Mouse (Mus musculus) stomach, postnatal 0 days (tissue): Measurements from ENCODE around the gene Mtch2. TPM values are rescaled to one million over a fixed set of nuclear protein-coding genes. Genes with fewer than 3 reads are reported as not detected.
A peak's percentile ranks its signal among the peaks of the same experiment; 100 is the strongest.

Source experiments
- ATAC-seq: fragments of 200-750 bp; cut with Nextera tagmentation; 2 replicates; pipeline ENCODE4 v1.8.0; 2017; ENCODE audit not compliant: low FRiP score, low TSS enrichment
- DNase-seq: peaks from one replicate; pipeline ENCODE4 v3.0.0-alpha.2; 2016; ENCODE audit warnings: low spot score
- H3K27ac ChIP-seq: fragments of 300-500 bp; sonication (generic); replicated peaks from 2 replicates; pipeline ENCODE4 v1.5.1; 2014; ENCODE audit warnings: mild to moderate bottlenecking, control low read depth
- H3K27me3 ChIP-seq: fragments of 300-500 bp; sonication (generic); 2 replicates; pipeline ENCODE4 v1.6.1; 2014; ENCODE audit warnings: low read length; ENCODE audit not compliant: control insufficient read depth, insufficient read depth
- H3K36me3 ChIP-seq: fragments of 300-500 bp; sonication (generic); 2 replicates; pipeline ENCODE4 v1.6.1; 2014; ENCODE audit warnings: low read length, mixed read lengths; ENCODE audit not compliant: control insufficient read depth, insufficient read depth
- H3K4me1 ChIP-seq: fragments of 300-500 bp; sonication (generic); replicated peaks from 2 replicates; pipeline ENCODE4 v1.6.1; 2014; ENCODE audit warnings: antibody characterized with exemption; ENCODE audit not compliant: control insufficient read depth, insufficient read depth
- H3K4me2 ChIP-seq: fragments of 300-500 bp; sonication (generic); replicated peaks from 2 replicates; pipeline ENCODE4 v1.6.1; 2014; ENCODE audit warnings: low read depth, mild to moderate bottlenecking, control low read depth, moderate library complexity
- H3K4me3 ChIP-seq: fragments of 300-500 bp; sonication (generic); 2 replicates; pipeline ENCODE4 v1.5.1; 2014; ENCODE audit warnings: low read depth, low read length, control low read depth
- H3K9ac ChIP-seq: fragments of 300-500 bp; sonication (generic); 2 replicates; pipeline ENCODE4 v1.6.1; 2014; ENCODE audit warnings: mild to moderate bottlenecking, low read length, control low read depth, mixed read lengths
- H3K9me3 ChIP-seq: fragments of 300-500 bp; sonication (generic); 2 replicates; pipeline ENCODE4 v1.6.1; 2016; ENCODE audit warnings: low read length; ENCODE audit not compliant: control insufficient read depth
- CTCF ChIP-seq: IDR thresholded peaks from 2 replicates; pipeline ENCODE4 v1.5.1; 2016; ENCODE audit warnings: antibody characterized with exemption, low read depth, mild to moderate bottlenecking, moderate library complexity
- EP300 ChIP-seq: optimal IDR thresholded peaks from 2 replicates; pipeline ENCODE3; 2016; ENCODE audit warnings: antibody characterized with exemption
- WGBS: fragments of 180-500 bp; shearing (Covaris S2); extraction: QIAGEN DNeasy Blood & Tissue Kit; methylation state at CpG from one replicate; pipeline ENCODE4 v1.1.7; 2014; 5-methylcytosine and 5-hydroxymethylcytosine counted together
- polyA plus RNA-seq: library from polyadenylated mRNA; unstranded; fragments of >200 nt; fragmentation: Nextera tagmentation; extraction: Ambion mirVana; gene quantifications from 2 replicates; pipeline ENCODE4 v1.2.1, GENCODE M21; 2015

The Mtch2 gene
- polyA plus RNA-seq, 1 experiment from 2014 or later = 151 TPM

DNA sequence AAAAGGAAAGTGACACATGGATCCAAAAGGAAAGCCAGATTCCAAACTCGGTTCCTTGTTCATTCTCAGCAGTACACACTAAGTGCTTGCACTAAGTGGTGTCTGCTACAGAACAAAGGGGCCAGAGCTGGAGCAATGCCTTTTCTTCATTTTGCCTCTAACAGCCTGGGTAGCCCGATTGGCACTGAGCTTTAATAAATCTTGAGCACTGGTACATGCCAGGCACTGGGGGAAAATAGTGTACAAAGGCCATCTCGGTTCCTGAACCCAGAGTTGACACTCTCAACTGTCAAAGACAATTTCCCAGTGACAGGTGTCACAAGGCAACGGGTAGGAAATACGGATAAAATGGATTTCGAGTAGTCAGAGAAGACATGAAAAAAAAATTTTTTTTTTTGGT is 784 bp upstream of the Mtch2 start:
- Histone ChIP-seq H3K9ac (no peak overlapping the region; the same call in 1 of the 2 replicates), H3K27me3 (no peaks in the 10 kb centered on the region), H3K4me1 (0 out of 2 replicates have a peak, but pooled peaks cover 4% of the 10 kb centered on the region), H3K9me3 (no peaks in the 10 kb centered on the region), H3K36me3 (peaks cover 9% of the 10 kb centered on the region), H3K27ac (peak overlapping the region; percentile 70; the same call in 1 of the 2 replicates), H3K4me3 (peak overlapping the region; percentile 96), H3K4me2 (peak overlapping the region; percentile 61)
- no peak for DNase-seq
- ATAC-seq = no peak
- TF ChIP-seq EP300 (no peak), CTCF (no peak)
- 52% methylated on average over 6 of the region's 6 CpGs for WGBS

DNA sequence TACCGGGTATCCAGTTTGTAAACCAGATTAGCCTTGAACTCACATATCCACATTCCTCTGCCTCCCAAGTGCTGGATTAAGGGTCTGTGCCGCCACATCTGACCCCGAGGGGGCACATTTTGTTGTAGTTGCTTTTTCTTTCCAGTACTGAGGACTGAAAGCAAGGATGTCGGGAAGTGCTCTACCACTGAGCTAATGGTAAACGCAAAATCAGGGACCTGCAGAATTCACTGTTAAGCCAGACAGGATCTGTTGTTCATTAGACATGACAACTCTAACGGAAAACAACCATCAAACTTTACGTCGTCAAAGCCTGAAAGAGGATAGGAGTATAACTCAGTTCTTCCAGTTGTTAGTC is 379 bp upstream of the Mtch2 start:
- DNase-seq = no peak
- no peaks in the 10 kb centered on the region for H3K9me3 ChIP-seq
- H3K9ac ChIP-seq = peak overlapping the region; percentile 51; the same call in 1 of the 2 replicates
- peak overlapping the region; percentile 96 for H3K4me3 ChIP-seq
- peak; percentile 47 for ATAC-seq
- TF ChIP-seq CTCF (peak; percentile 25; the same call in 1 of the 2 replicates), EP300 (no peak)
- peak overlapping the region; percentile 70 for H3K27ac ChIP-seq
- H3K4me1 ChIP-seq = 0 out of 2 replicates have a peak, but pooled peaks cover 4% of the 10 kb centered on the region
- WGBS = under 1% methylated on average over 8 of the region's 8 CpGs
- no peaks in the 10 kb centered on the region for H3K27me3 ChIP-seq
- H3K4me2 ChIP-seq = peak overlapping the region; percentile 61
- peaks cover 13% of the 10 kb centered on the region for H3K36me3 ChIP-seq

DNA sequence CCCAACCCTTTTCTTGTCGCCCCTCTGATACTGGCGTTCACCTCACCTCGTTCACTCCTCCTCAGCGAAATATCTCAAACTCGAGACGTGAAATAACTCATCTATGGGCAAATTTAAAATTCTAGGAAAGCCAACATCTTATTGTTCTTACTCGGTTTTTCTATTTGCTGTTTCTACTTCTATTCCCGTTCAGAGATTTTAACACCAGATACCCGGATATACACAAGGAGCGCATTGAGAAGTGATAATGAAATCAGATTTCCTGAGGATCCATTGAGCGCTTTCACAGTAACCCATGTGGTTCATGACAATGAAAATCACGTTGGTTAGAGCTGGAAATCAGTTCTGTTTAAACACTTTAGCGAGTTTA is 711 bp downstream of the Mtch2 start:
- no peak for DNase-seq
- under 1% methylated on average over 13 of the region's 13 CpGs for WGBS
- H3K27ac ChIP-seq = peak overlapping the region; percentile 94
- peak overlapping the region; percentile 96 for H3K4me3 ChIP-seq
- no peak for TF ChIP-seq CTCF
- no peak for TF ChIP-seq EP300
- H3K9ac ChIP-seq = peak overlapping the region; percentile 95
- H3K27me3 ChIP-seq = no peaks in the 10 kb centered on the region
- 0 out of 2 replicates have a peak, but pooled peaks cover 4% of the 10 kb centered on the region for H3K4me1 ChIP-seq
- no peaks in the 10 kb centered on the region for H3K9me3 ChIP-seq
- ATAC-seq = no peak
- H3K36me3 ChIP-seq = peaks cover 15% of the 10 kb centered on the region
- peak overlapping the region; percentile 61 for H3K4me2 ChIP-seq

DNA sequence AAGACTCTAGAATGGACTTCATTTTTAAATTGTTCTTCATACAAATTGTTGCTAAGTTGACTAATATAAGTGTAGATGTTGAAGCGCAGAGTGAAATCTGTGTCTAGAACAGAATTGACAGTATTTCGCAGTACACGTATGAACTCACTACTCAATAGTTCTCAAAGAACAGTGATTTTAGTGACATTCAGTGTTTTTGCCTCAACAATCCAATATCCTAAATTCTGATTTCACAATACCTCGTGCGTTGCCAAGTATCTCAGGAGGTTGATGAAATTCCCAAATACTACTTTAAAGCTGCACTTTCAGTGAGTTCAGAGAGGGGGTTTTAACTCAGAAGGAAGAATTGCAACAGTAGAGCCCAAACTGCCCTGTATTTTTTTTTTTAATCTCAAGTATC is 1.4 kb downstream of the Mtch2 start:
- DNase-seq = no peak
- WGBS = 81% methylated on average over 5 of the region's 5 CpGs

DNA sequence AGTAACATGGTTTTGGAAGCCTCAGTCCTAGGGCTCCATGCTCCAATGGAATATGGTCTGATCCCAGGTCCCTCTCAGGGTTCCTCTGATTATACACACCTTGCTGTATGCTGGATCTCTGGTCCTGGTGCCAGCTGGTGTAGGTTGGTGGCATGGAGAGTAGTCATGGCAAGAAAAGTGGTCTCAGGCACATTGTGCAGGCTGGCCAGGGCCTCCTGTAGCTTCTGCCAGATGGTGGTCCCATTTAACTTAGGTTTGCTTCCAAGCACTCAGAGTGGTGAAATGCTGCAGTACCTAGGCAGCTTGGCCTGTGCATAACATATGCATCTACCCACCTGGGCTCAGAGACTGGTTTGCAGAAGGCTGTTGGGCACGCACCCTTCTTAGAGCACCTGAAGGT is 3.4 kb downstream of the Mtch2 start:
- 97% methylated on average over 1 of the region's 1 CpGs for WGBS
- Histone ChIP-seq H3K36me3 (peaks cover 17% of the 10 kb centered on the region), H3K9me3 (no peaks in the 10 kb centered on the region), H3K27me3 (no peaks in the 10 kb centered on the region), H3K9ac (no peak overlapping the region), H3K4me3 (no peak overlapping the region), H3K4me1 (0 out of 2 replicates have a peak, but pooled peaks cover 4% of the 10 kb centered on the region), H3K4me2 (no peak overlapping the region), H3K27ac (no peak overlapping the region)
- TF ChIP-seq EP300 (no peak), CTCF (no peak)
- ATAC-seq (no peak), DNase-seq (no peak)

More for the DNA sequence above, 1.4 kb downstream of the Mtch2 start:
- Histone ChIP-seq H3K27ac (no peak overlapping the region), H3K4me2 (peak overlapping the region; percentile 61), H3K9me3 (no peaks in the 10 kb centered on the region), H3K4me3 (peak overlapping the region; percentile 96; the same call in 1 of the 2 replicates), H3K27me3 (no peaks in the 10 kb centered on the region), H3K4me1 (0 out of 2 replicates have a peak, but pooled peaks cover 4% of the 10 kb centered on the region), H3K36me3 (peaks cover 15% of the 10 kb centered on the region), H3K9ac (0 out of 2 replicates have a peak overlapping the region, but pooled peaks have one; percentile 95)
- ATAC-seq = no peak
- no peak for TF ChIP-seq CTCF
- TF ChIP-seq EP300 = no peak

DNA sequence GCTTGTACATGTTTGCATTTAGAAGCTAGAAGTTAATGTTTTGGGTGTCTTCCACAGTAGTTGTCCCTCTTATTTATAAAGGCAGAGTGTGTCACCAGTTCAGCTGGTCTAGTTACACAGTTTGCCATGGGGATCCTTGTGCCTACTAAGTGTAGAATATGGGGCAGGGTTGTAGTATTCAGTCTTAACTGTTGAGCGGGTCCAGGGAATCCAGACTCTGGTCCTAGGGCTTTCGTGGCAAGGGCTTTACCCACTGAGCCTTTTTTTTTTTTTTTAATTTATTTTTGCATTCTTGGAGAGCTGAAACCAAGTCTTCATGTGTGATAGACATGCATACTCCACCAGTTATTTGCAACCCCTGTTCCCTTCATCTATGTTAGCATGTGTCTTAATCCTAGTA is 14.5 kb downstream of the Mtch2 start:
- Histone ChIP-seq H3K4me3 (no peak overlapping the region), H3K9me3 (no peaks in the 10 kb centered on the region), H3K27me3 (no peaks in the 10 kb centered on the region), H3K4me2 (no peak overlapping the region), H3K4me1 (no peaks in the 10 kb centered on the region), H3K27ac (no peak overlapping the region), H3K9ac (no peak overlapping the region), H3K36me3 (peaks cover 24% of the 10 kb centered on the region)
- no peak for DNase-seq
- no peak for ATAC-seq
- 86% methylated on average over 2 of the region's 2 CpGs for WGBS
- no peak for TF ChIP-seq CTCF
- no peak for TF ChIP-seq EP300
